Mouse (Mus musculus): Measurements from ENCODE around the gene Olfr735. TPM values are rescaled to one million over a fixed set of nuclear protein-coding genes. Genes with fewer than 3 reads are reported as not detected.

Olfr735 gene
- total RNA-seq (2023) = not detected in 2 replicates

DNA sequence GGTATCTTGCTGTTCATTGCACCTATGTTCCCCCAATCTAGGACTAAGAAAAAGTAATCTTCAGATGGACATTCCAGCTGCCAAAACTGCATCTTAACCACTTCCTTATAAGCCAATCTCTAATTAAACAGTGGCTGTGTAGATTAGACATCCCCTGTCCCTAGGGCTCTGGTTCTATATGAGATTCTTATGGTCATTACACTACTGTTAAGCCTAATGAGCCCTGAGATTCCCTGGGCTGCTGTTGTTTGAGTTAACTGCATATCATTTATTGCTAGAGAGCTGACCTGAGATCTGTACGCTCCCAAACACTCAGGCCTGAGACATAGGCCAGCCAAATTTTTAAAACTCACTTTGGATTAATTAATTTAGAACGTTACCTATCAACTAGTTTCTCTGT, at the start of gene Olfr735:
TSS of gene Olfr735 (minus strand) at position 77 of the 400 bp plus-strand sequence.

DNA sequence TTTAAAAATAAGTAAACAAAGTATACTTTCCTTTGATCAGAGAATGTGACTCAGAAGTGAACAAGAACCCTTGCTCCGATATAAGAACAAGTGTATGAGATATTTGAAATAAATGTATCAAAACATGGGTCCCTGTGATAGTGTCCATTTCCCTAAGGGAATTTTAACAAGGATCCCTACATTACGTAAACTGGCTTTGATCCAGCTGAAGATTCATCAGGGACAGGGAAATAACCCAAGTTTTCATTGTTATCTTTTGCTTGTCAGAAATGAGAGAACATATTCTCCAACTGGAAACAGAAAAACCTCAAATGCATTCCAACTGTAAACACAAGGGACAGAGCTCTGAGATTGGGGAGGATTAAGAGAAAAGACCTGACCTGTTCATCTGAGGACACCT, 32.2 kb upstream of the Olfr735 start, which contains the start of gene Olfr736:
TSS of gene Olfr736 (plus strand) at position 301 of the 400 bp plus-strand sequence.

DNA sequence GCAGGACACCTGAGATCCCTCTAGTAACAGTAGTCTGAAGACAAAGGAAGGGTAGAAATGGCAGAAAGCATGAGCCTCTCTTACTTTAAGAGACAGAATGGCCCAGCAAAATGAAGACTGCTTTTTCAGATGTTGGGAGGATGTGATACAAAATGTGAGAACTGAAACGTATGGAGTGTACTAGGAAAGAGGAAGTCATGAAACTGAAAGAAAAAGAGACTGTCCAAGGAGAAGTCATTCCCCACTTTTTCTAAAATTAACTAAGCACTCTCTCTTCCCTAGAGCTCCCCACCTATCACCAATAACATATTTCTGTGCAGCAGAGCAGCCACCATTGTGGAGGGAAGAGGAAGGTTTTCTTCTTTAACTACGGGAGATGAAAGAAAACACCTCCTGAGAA, 8.9 kb upstream of the Olfr735 start, which contains the start of gene Tlr11:
TSS of gene Tlr11 (plus strand) at position 322 of the 400 bp plus-strand sequence.

DNA sequence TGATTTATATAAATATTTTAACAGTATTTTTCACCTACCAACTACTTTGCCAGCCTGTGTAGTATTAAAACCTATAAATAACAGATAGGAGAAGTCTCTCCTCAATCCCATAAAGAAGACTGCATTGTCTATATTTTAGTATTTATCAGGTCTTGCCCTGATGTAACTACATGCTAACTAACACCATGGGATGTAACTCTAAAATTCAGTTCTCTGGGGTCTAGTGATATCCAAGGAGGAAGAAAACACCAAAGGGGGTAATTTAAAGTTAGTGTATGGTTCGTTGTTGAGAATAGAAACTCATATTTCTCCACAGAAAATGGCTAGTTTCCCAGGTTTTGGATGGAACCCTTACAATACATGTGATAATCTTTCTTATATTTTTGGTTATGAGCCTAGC, 22.0 kb downstream of the Olfr735 start, which contains the start of gene Olfr734:
TSS of gene Olfr734 (minus strand) at position 101 of the 400 bp plus-strand sequence.

DNA sequence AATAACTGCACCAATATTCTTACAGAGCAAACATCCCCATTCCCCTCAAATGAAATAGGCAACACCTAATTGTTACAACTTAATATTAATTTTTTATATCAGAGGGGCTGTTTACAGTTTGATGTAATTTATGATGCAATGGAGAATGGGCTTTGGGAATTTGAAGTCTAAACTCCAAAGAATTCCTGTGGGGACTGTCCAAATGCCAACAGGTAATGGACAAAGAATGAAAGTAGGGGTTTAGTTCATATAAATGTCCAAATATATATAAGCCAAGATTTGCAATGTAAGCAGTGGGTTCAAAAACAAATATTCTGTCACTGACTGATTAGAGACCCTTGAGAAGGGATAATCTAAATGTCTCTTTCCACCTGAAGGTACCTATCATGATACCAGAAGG, 47.2 kb downstream of the Olfr735 start, which contains the start of gene Olfr733:
TSS of gene Olfr733 (minus strand) at position 101 of the 400 bp plus-strand sequence.

Other genes starting within 250 kb of the Olfr735 start
- gene Olfr727, start 225.7 kb downstream of the Olfr735 start, total RNA-seq (2023) = not detected in 2 replicates
- not detected in 2 replicates for gene Olfr728, start 206.2 kb downstream of the Olfr735 start, total RNA-seq (2023)
- gene Olfr729, start 196.0 kb downstream of the Olfr735 start, total RNA-seq (2023) = not detected in 2 replicates
- gene Olfr730, start 160.7 kb downstream of the Olfr735 start, total RNA-seq (2023) = not detected in 2 replicates
- gene Olfr731, start 107.0 kb downstream of the Olfr735 start, total RNA-seq (2023) = not detected in 2 replicates
- gene Olfr732, start 64.7 kb downstream of the Olfr735 start, total RNA-seq (2023) = not detected in 2 replicates
- gene Olfr733, start 47.4 kb downstream of the Olfr735 start, total RNA-seq (2023) = not detected in 2 replicates
- gene Olfr734, start 22.1 kb downstream of the Olfr735 start, total RNA-seq (2023) = not detected in 2 replicates
- gene Tlr11, start 9.0 kb upstream of the Olfr735 start, total RNA-seq (2023) = not detected in 2 replicates
- not detected in 2 replicates for gene Olfr736, start 32.3 kb upstream of the Olfr735 start, total RNA-seq (2023)
- gene Olfr738, start 58.7 kb upstream of the Olfr735 start, total RNA-seq (2023) = not detected in 2 replicates
- not detected in 2 replicates for gene Olfr739, start 69.8 kb upstream of the Olfr735 start, total RNA-seq (2023)
- gene Olfr740, start 96.7 kb upstream of the Olfr735 start, total RNA-seq (2023) = not detected in 2 replicates
- gene Olfr741, start 123.9 kb upstream of the Olfr735 start, total RNA-seq (2023) = not detected in 2 replicates
- gene Olfr742, start 154.7 kb upstream of the Olfr735 start, total RNA-seq (2023) = not detected in 2 replicates
- gene Olfr743, start 173.0 kb upstream of the Olfr735 start, total RNA-seq (2023) = not detected in 2 replicates